Mouse (Mus musculus) MEL (cell line): ENCODE data around the gene Llgl2. TPM values are rescaled to one million over a fixed set of nuclear protein-coding genes. Genes with fewer than 3 reads are reported as not detected.

Experiments used
- DNase-seq: peaks from one replicate; pipeline ENCODE4 v3.0.0; 2011; ENCODE audit warnings: low read depth, low spot score
- H3K27ac ChIP-seq: 2 replicates; pipeline ENCODE4 v1.5.1; 2012; ENCODE audit warnings: low read depth, mild to moderate bottlenecking, control low read depth, low read length, moderate library complexity; ENCODE audit not compliant: control insufficient read depth
- H3K27me3 ChIP-seq, 2 experiments: fragments of 150-350 bp in 1 of 2; sonication (generic) in 1 of 2; 2 replicates each; pipeline ENCODE4 v1.6.1; 2012; ENCODE audit warnings: low read length in 2 of 2, mild to moderate bottlenecking in 2 of 2, improper control_type of control experiment in 1 of 2, moderate library complexity in 1 of 2; ENCODE audit not compliant: insufficient read depth in 2 of 2, control insufficient read depth in 1 of 2
- H3K36me3 ChIP-seq, 2 experiments: 2 replicates each; pipeline ENCODE4 v1.6.1; 2012 to 2014; ENCODE audit warnings: low read length in 2 of 2, improper control_type of control experiment in 1 of 2, inconsistent platforms in 1 of 2, mild to moderate bottlenecking in 1 of 2; ENCODE audit not compliant: insufficient read depth in 2 of 2, control insufficient read depth in 1 of 2
- H3K4me1 ChIP-seq, 2 experiments: fragments of 150-350 bp in 1 of 2; sonication (generic) in 1 of 2; 2 replicates each; pipeline ENCODE4 v1.6.1; 2012; ENCODE audit warnings: low read length in 2 of 2, improper control_type of control experiment in 1 of 2, mild to moderate bottlenecking in 1 of 2; ENCODE audit not compliant: insufficient read depth in 2 of 2, control insufficient read depth in 1 of 2
- H3K4me3 ChIP-seq, 2 experiments: fragments of 150-350 bp in 1 of 2; sonication (generic) in 1 of 2; 2 replicates each; pipeline ENCODE4 v1.5.1; 2012; ENCODE audit warnings: low read depth in 2 of 2, low read length in 2 of 2, mild to moderate bottlenecking in 2 of 2, moderate library complexity in 2 of 2, control low read depth in 1 of 2, improper control_type of control experiment in 1 of 2; ENCODE audit not compliant: control insufficient read depth in 1 of 2, insufficient read depth in 1 of 2
- H3K79me2 ChIP-seq: 2 replicates; pipeline ENCODE4 v1.6.1; 2012; ENCODE audit warnings: mild to moderate bottlenecking, low read length, moderate library complexity; ENCODE audit not compliant: control insufficient read depth, poor library complexity, insufficient read depth
- H3K9ac ChIP-seq: 2 replicates; pipeline ENCODE4 v1.6.1; 2012; ENCODE audit warnings: low read depth, mild to moderate bottlenecking, control low read depth, low read length, moderate library complexity; ENCODE audit not compliant: control insufficient read depth, poor library complexity, severe bottlenecking
- H3K9me3 ChIP-seq: fragments of 150-350 bp; sonication (generic); replicated peaks from 2 replicates; pipeline ENCODE4 v1.6.1; 2012; ENCODE audit warnings: mild to moderate bottlenecking, low read length, improper control_type of control experiment, moderate library complexity; ENCODE audit not compliant: insufficient read depth
- BHLHE40 ChIP-seq: IDR thresholded peaks from 2 replicates; pipeline ENCODE4 v1.6.1; 2012; ENCODE audit warnings: low read depth, mild to moderate bottlenecking, inconsistent platforms, low read length, improper control_type of control experiment, borderline replicate concordance
- CHD1 ChIP-seq: IDR thresholded peaks from 2 replicates; pipeline ENCODE4 v1.6.1; 2012; ENCODE audit warnings: low read depth, mild to moderate bottlenecking, inconsistent platforms, low read length, improper control_type of control experiment
- CTCF ChIP-seq, 3 experiments: IDR thresholded peaks in 2 of 3; conservative IDR thresholded peaks in 1 of 3; 2 replicates each; pipeline ENCODE4 v1.5.1; 2011 to 2012; ENCODE audit warnings: low read length in 3 of 3, low read depth in 2 of 3, mild to moderate bottlenecking in 2 of 3, improper control_type of control experiment in 1 of 3, inconsistent platforms in 1 of 3, mixed read lengths in 1 of 3, moderate library complexity in 1 of 3; ENCODE audit not compliant: control insufficient read depth in 1 of 3, insufficient read depth in 1 of 3, poor library complexity in 1 of 3, severe bottlenecking in 1 of 3
- E2F4 ChIP-seq: IDR thresholded peaks from 2 replicates; pipeline ENCODE4 v1.6.1; 2011; ENCODE audit warnings: low read depth, low read length, improper control_type of control experiment, borderline replicate concordance
- ELF1 ChIP-seq: IDR thresholded peaks from 2 replicates; pipeline ENCODE4 v1.6.1; 2014; ENCODE audit warnings: low read depth, mild to moderate bottlenecking, inconsistent platforms, low read length, improper control_type of control experiment, moderate library complexity
- EP300 ChIP-seq, 2 experiments: IDR thresholded peaks; 2 replicates each; pipeline ENCODE4 v1.6.1; 2011; ENCODE audit warnings: improper control_type of control experiment in 2 of 2, low read length in 2 of 2, low read depth in 1 of 2, mild to moderate bottlenecking in 1 of 2
- ETS1 ChIP-seq: IDR thresholded peaks from 2 replicates; pipeline ENCODE4 v1.6.1; 2012; ENCODE audit warnings: low read depth, mild to moderate bottlenecking, inconsistent platforms, low read length, improper control_type of control experiment, moderate library complexity
- GABPA ChIP-seq: IDR thresholded peaks from 2 replicates; pipeline ENCODE4 v1.6.1; 2012; ENCODE audit warnings: low read depth, mild to moderate bottlenecking, inconsistent platforms, low read length, improper control_type of control experiment, moderate library complexity
- MAX ChIP-seq: IDR thresholded peaks from 2 replicates; pipeline ENCODE4 v1.6.1; 2011; ENCODE audit warnings: low read length, improper control_type of control experiment
- MAZ ChIP-seq: IDR thresholded peaks from 2 replicates; pipeline ENCODE4 v1.6.1; 2012; ENCODE audit warnings: low read depth, mild to moderate bottlenecking, inconsistent platforms, low read length, improper control_type of control experiment
- MXI1 ChIP-seq: IDR thresholded peaks from 2 replicates; pipeline ENCODE4 v1.6.1; 2011; ENCODE audit warnings: mild to moderate bottlenecking, low read depth, low read length, improper control_type of control experiment
- MYC ChIP-seq: IDR thresholded peaks from 2 replicates; pipeline ENCODE4 v1.6.1; 2011; ENCODE audit warnings: low read depth, mild to moderate bottlenecking, low read length, improper control_type of control experiment, moderate library complexity
- NELFE ChIP-seq: IDR thresholded peaks from 2 replicates; pipeline ENCODE4 v1.6.1; 2011; ENCODE audit warnings: low read depth, low read length, improper control_type of control experiment
- NRF1 ChIP-seq: IDR thresholded peaks from 2 replicates; pipeline ENCODE4 v1.6.1; 2014; ENCODE audit warnings: low read depth, mild to moderate bottlenecking, inconsistent platforms, low read length, improper control_type of control experiment, moderate library complexity; ENCODE audit not compliant: poor library complexity, insufficient read depth, severe bottlenecking
- POLR2AphosphoS2 ChIP-seq: IDR thresholded peaks from 2 replicates; pipeline ENCODE4 v1.6.1; 2011; ENCODE audit warnings: low read length, improper control_type of control experiment
- TBP ChIP-seq: IDR thresholded peaks from 2 replicates; pipeline ENCODE4 v1.8.0; 2011; ENCODE audit warnings: low read depth, low read length, improper control_type of control experiment
- USF1 ChIP-seq: IDR thresholded peaks from 2 replicates; pipeline ENCODE4 v1.6.1; 2014; ENCODE audit warnings: low read depth, mild to moderate bottlenecking, inconsistent platforms, low read length, improper control_type of control experiment, moderate library complexity
- ZKSCAN1 ChIP-seq: IDR thresholded peaks from 2 replicates; pipeline ENCODE4 v1.6.1; 2012; ENCODE audit warnings: low read depth, mild to moderate bottlenecking, inconsistent platforms, low read length, improper control_type of control experiment, moderate library complexity
- ZMIZ1 ChIP-seq: IDR thresholded peaks from 2 replicates; pipeline ENCODE4 v1.6.1; 2012; ENCODE audit warnings: low read depth, mild to moderate bottlenecking, inconsistent platforms, low read length, improper control_type of control experiment, moderate library complexity
- ZNF384 ChIP-seq: IDR thresholded peaks from 2 replicates; pipeline ENCODE4 v1.6.1; 2012; ENCODE audit warnings: low read depth, mild to moderate bottlenecking, inconsistent platforms, low read length, improper control_type of control experiment
- polyA plus RNA-seq, 2 experiments: library from polyadenylated mRNA; stranded (reverse) in 1 of 2; unstranded in 1 of 2; fragments of >175 nt in 1 of 2; fragments of >200 nt in 1 of 2; gene quantifications; 2 replicates each; pipeline versions ENCODE4 v1.2.1 to v1.2.4; 2012; ENCODE audit warnings: low replicate concordance in 2 of 2, low read depth in 1 of 2; ENCODE audit not compliant: insufficient read length in 2 of 2, insufficient read depth in 1 of 2, missing spikeins in 1 of 2
- total RNA-seq: library from RNA; depleted of rRNA; stranded (reverse); fragments of 300-350 nt; gene quantifications from 2 replicates; pipeline ENCODE4 v1.2.3, GENCODE M21; 2012

Gene Llgl2
- total and polyA plus RNA-seq, 3 experiments: 15.9 to 22.6 TPM; not detected in 1

GRCm38 (mm10) chr11:115779038-115779571 is 44.7 kb upstream of the Llgl2 start:
- peak overlapping the region; percentile 33 for H3K27ac ChIP-seq
- peaks cover 0 to 9% of the 10 kb centered on the region in 2 experiments; a peak in 3 of 4 replicates for H3K36me3 ChIP-seq
- no peak overlapping the region for H3K4me3 ChIP-seq
- H3K9ac ChIP-seq: peak overlapping the region; percentile 29
- no peaks in the 10 kb centered on the region for H3K27me3 ChIP-seq
- no peaks in the 10 kb centered on the region; the same call in 1 of the 2 replicates for H3K79me2 ChIP-seq
- peaks cover 11 to 14% of the 10 kb centered on the region in 2 experiments; a peak in 3 of 4 replicates for H3K4me1 ChIP-seq
- TF ChIP-seq USF1 (no peak), ZMIZ1 (no peak), NELFE (no peak), ETS1 (no peak), ELF1 (peak; percentile 17; the same call in 1 of the 2 replicates), MXI1 (no peak), EP300 (IDR thresholded peaks at IDR 0.05; ENCODE audit: low read depth in 1 of 2, low read length in 2 of 2) (peak in 1 of 2 experiments; percentile 28; a peak in 1 of 4 replicates), BHLHE40 (no peak)
- DNase-seq: peak; percentile 50
- no peaks in the 10 kb centered on the region for H3K9me3 ChIP-seq

DNA sequence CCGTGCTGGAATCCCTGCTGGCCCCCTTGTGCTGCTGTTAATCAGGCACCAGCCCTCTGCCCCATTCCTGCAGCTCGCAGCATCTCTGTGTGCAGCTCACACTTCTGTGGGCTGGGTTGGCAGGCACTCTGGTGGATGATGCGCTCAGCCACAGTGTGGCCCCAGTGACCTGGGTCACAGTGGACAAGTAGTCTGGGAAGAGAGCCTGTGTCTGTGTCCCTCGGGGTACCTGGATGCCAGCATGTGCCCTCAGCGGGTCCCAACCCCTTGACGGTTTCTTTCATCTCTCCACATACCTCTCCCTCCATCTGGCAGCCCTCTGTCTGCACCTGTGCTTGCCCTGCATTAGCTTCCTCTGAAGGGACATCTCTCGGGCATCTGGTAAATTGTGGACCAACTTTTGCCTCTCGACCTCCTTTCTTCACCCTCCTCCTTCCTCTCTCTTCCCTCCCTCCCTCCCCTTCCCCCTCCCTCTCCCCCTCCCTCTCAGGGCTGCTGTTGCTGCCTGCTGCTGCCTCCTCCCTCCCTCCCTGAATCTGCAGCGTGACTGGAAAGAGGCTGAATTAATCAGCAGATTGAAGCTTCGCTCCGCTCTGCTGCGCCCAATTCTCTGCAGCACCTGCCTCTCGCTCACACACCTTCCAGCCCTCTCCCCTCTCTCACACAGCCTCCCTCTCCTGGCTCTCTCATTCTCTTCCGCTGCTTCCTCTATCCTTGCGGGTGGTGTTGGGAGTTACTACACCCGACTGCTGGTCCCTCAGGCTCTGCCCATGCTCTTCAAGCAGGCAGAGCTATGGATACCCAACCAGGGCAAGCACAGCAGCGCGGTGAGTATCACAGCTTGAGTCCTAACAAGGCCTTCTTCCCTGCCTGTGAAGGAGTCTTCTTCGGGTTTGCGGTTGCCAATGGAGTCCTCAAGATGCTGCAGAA is 43.4 kb upstream of the Llgl2 start:
- no peaks in the 10 kb centered on the region for H3K9me3 ChIP-seq
- TF ChIP-seq USF1 (no peak), CTCF (IDR thresholded peaks at IDR 0.05 in 2 of 3, conservative IDR thresholded peaks at IDR 0.05 in 1 of 3; ENCODE audit: control insufficient read depth in 1 of 3, insufficient read depth in 1 of 3, low read depth in 2 of 3, low read length in 3 of 3, poor library complexity in 1 of 3, severe bottlenecking in 1 of 3) (no peak), MYC (no peak), ZNF384 (no peak), ZMIZ1 (no peak), BHLHE40 (no peak), TBP (no peak), NRF1 (no peak), EP300 (IDR thresholded peaks at IDR 0.05; ENCODE audit: low read depth in 1 of 2, low read length in 2 of 2) (no peak), MAX (no peak), CHD1 (no peak), POLR2AphosphoS2 (no peak), ZKSCAN1 (no peak), E2F4 (no peak), GABPA (no peak), MAZ (no peak), NELFE (no peak)
- peaks cover 9 to 14% of the 10 kb centered on the region in 2 experiments; a peak in 3 of 4 replicates for H3K4me1 ChIP-seq
- no peaks in the 10 kb centered on the region for H3K27me3 ChIP-seq
- H3K36me3 ChIP-seq: peaks cover 0 to 9% of the 10 kb centered on the region in 2 experiments; a peak in 3 of 4 replicates
- DNase-seq: no peak
- no peak overlapping the region for H3K27ac ChIP-seq
- no peaks in the 10 kb centered on the region; the same call in 1 of the 2 replicates for H3K79me2 ChIP-seq
- H3K4me3 ChIP-seq: no peak overlapping the region
- H3K9ac ChIP-seq: no peak overlapping the region
